23 mouse cellular contexts compared by ENCODE assay signal in the genomic region with DNA sequence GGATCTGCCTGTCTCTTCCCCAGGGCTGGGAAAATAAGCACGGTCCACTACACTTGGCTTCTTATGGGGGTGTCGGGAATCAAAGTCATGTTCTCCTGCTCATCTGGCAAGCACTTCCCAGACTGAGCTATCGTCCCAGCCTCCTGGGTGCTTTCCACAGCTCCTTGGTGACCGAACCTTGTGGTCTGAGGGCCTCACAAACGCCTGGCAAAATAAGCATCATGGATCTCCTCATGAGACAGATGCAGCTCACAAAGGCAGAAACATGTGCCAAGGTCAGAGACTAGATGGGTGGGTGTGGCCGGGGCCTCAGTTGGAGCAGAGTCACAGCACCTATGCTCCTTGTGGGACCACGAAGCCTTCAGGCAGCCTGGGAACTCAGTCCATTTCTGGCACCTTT. TPM values are rescaled to one million over a fixed set of nuclear protein-coding genes. Genes with fewer than 3 reads are reported as not detected.
DNase-seq lines count a peak whose midpoint lies in the region; ATAC-seq and TF ChIP-seq lines count a peak whose summit lies in the region.
"Had no signal": no experiment of that assay in that cellular context is flagged by ENCODE, and none has a peak within 500 bp of the region (broad histone marks: within the 10 kb centered on the region; RNA-seq: fewer than 3 reads in every experiment).

No protein-coding gene starts in this region.

- no peaks in the 10 kb centered on the region for H3K36me3 ChIP-seq in midbrain, embryonic 11.5 days (ENCODE audit: control insufficient read depth, insufficient read depth, low read length)
- no peaks in the 10 kb centered on the region for H3K36me3 ChIP-seq in midbrain, embryonic 10.5 days
- H3K36me3 ChIP-seq: embryonic facial prominence, embryonic 13.5 days; embryonic facial prominence, embryonic 15.5 days; forebrain, embryonic 10.5 days; forebrain, embryonic 12.5 days had no signal

- no peak for TF ChIP-seq CTCF in gastrocnemius, adult 2 months (IDR thresholded peaks at IDR 0.05)

- no peak overlapping the region for H3K9ac ChIP-seq in midbrain, embryonic 11.5 days (ENCODE audit: low read length)
- H3K9ac ChIP-seq: embryonic facial prominence, embryonic 13.5 days; embryonic facial prominence, embryonic 15.5 days; forebrain, embryonic 12.5 days had no signal

- no peak overlapping the region for H3K4me2 ChIP-seq in midbrain, embryonic 11.5 days
- H3K4me2 ChIP-seq: embryonic facial prominence, embryonic 13.5 days; embryonic facial prominence, embryonic 15.5 days; forebrain, embryonic 12.5 days had no signal

- H3K4me1 ChIP-seq in midbrain, embryonic 11.5 days (ENCODE audit: control insufficient read depth, insufficient read depth, low read length) = no peaks in the 10 kb centered on the region
- H3K4me1 ChIP-seq in midbrain, embryonic 10.5 days = peaks cover 11% of the 10 kb centered on the region
- H3K4me1 ChIP-seq: forebrain, embryonic 12.5 days had no signal

- intact Hi-C loops in gastrocnemius, adult 2 months (cut with DNase I) = no loop called here

- ATAC-seq in midbrain, embryonic 11.5 days (ENCODE audit: low FRiP score) = no peak
- ATAC-seq: forebrain, embryonic 14.5 days; forebrain, embryonic 16.5 days had no signal

- WGBS in midbrain, embryonic 11.5 days = 85% methylated on average over 7 of the region's 7 CpGs
- WGBS in midbrain, embryonic 10.5 days = 84% methylated on average over 7 of the region's 7 CpGs

- H3K27ac ChIP-seq in gastrocnemius, adult 2 months = peak overlapping the region; percentile 62
- H3K27ac ChIP-seq in midbrain, embryonic 11.5 days (ENCODE audit: low read depth, low read length) = no peak overlapping the region
- no peak overlapping the region for H3K27ac ChIP-seq in midbrain, embryonic 10.5 days (replicated peaks)
- H3K27ac ChIP-seq: embryonic facial prominence, embryonic 13.5 days; embryonic facial prominence, embryonic 15.5 days; forebrain, embryonic 10.5 days; forebrain, embryonic 12.5 days had no signal

- no peak overlapping the region for H3K4me3 ChIP-seq in gastrocnemius, adult 2 months
- H3K4me3 ChIP-seq in midbrain, embryonic 11.5 days (ENCODE audit: low read depth, low read length) = no peak overlapping the region
- no peak overlapping the region for H3K4me3 ChIP-seq in midbrain, embryonic 10.5 days
- H3K4me3 ChIP-seq: embryonic facial prominence, embryonic 13.5 days; embryonic facial prominence, embryonic 15.5 days; erythroblast, embryonic 14.5 days; forebrain, embryonic 10.5 days; forebrain, embryonic 12.5 days had no signal

- no peaks in the 10 kb centered on the region for H3K9me3 ChIP-seq in midbrain, embryonic 11.5 days (ENCODE audit: control insufficient read depth, low read length)
- H3K9me3 ChIP-seq in midbrain, embryonic 10.5 days (replicated peaks) = no peaks in the 10 kb centered on the region
- H3K9me3 ChIP-seq: embryonic facial prominence, embryonic 13.5 days; embryonic facial prominence, embryonic 15.5 days; forebrain, embryonic 10.5 days; forebrain, embryonic 12.5 days had no signal

- DNase-seq in cerebellum, postnatal 10 days = peak; percentile 37 to 48
- no peak for DNase-seq in cerebellum, adult 8-10 months
- no peak for DNase-seq in gastrocnemius, adult 2 months
- no peak for DNase-seq in gastrocnemius, postnatal 4 days (ENCODE audit: low spot score in 2 of 2)
- peak; percentile 62 for DNase-seq in midbrain, embryonic 11.5 days (ENCODE audit: low spot score, missing footprints)
- no peak for DNase-seq in midbrain, embryonic 10.5 days (ENCODE audit: low spot score)
- DNase-seq: adrenal gland, adult 2 months; adrenal gland, postnatal 10 days; adrenal gland, postnatal 25 days; cerebellum, adult 11 months; cerebellum, adult 18-20 months; cerebellum, adult 9-10 months; cerebellum, postnatal 14 days; cerebellum, postnatal 36 days; embryo, embryonic 11 days had no signal

- no peaks in the 10 kb centered on the region for H3K27me3 ChIP-seq in midbrain, embryonic 11.5 days (ENCODE audit: control insufficient read depth, insufficient read depth, low read length)
- no peaks in the 10 kb centered on the region for H3K27me3 ChIP-seq in midbrain, embryonic 10.5 days (ENCODE audit: low read depth, poor library complexity, severe bottlenecking)
- H3K27me3 ChIP-seq: embryonic facial prominence, embryonic 13.5 days; embryonic facial prominence, embryonic 15.5 days had no signal

RNA-seq across cellular contexts. Expression of gene Cilp, which starts 5.6 kb away (rescaled TPM):
- total RNA-seq in gastrocnemius, adult 2 months (2021) = 10 to 100 TPM; 13.0 to 35.4 TPM
- 10 to 100 TPM; 56.9 to 59.0 TPM for total RNA-seq in gastrocnemius, postnatal 4 days (2021)
- 0.12 and 0.16 TPM in 2 replicates for polyA plus RNA-seq in midbrain, embryonic 11.5 days (2014; fragmentation: Nextera tagmentation; extraction: Ambion mirVana)
- 0.04 and 0.17 TPM in 2 replicates for polyA plus RNA-seq in midbrain, embryonic 10.5 days (2016; fragmentation: Nextera tagmentation; extraction: Ambion mirVana)
- total RNA-seq: MEL had no signal
- polyA plus RNA-seq: erythroblast, embryonic 14.5 days; forebrain, embryonic 10.5 days had no signal

RNA-seq across cellular contexts. Expression of gene Clpx, which starts 34.7 kb away (rescaled TPM):
- total RNA-seq in gastrocnemius, adult 2 months (2021) = 10 to 100 TPM; 54.0 to 72.6 TPM
- 10 to 100 TPM; 53.5 to 59.6 TPM for total RNA-seq in gastrocnemius, postnatal 4 days (2021)
- 45.8 and 54.3 TPM in 2 replicates for polyA plus RNA-seq in midbrain, embryonic 11.5 days (2014; fragmentation: Nextera tagmentation; extraction: Ambion mirVana)
- polyA plus RNA-seq in midbrain, embryonic 10.5 days (2016; fragmentation: Nextera tagmentation; extraction: Ambion mirVana) = 41.6 and 42.3 TPM in 2 replicates

Comparison
In these comparisons a context has a peak if more than half of its experiments do, and no peak if none do; other contexts are left out.
1. DNase-seq: peak in cerebellum, postnatal 10 days (2 of 2) and midbrain, embryonic 11.5 days (single experiment); none in cerebellum, adult 8-10 months (single experiment), gastrocnemius, adult 2 months (single experiment), gastrocnemius, postnatal 4 days (0 of 2) and midbrain, embryonic 10.5 days (single experiment).